Mouse (Mus musculus): ENCODE data around the gene Carmil3. TPM values are rescaled to one million over a fixed set of nuclear protein-coding genes. Genes with fewer than 3 reads are reported as not detected.

The Carmil3 gene
- polyA plus RNA-seq (2015; fragmentation: Nextera tagmentation; extraction: Ambion mirVana): 29.4 and 38.1 TPM in 2 replicates

GRCm38 (mm10) chr14:55490361-55491201 lies at the start of gene Carmil3:
Gene Carmil3 (plus strand): TSS chr14:55490651.
- H3K27me3 ChIP-seq (replicated peaks; ENCODE audit: control insufficient read depth, insufficient read depth, low read length): no peaks in the 10 kb centered on the region
- no peaks in the 10 kb centered on the region for H3K9me3 ChIP-seq (ENCODE audit: control insufficient read depth, low read length)
- H3K4me3 ChIP-seq (replicated peaks; ENCODE audit: low read length): peak within 1 kb of the TSS; percentile 80
- peak within 1 kb of the TSS; percentile 97 for H3K27ac ChIP-seq (ENCODE audit: low read length)
- peak; percentile 92 for ATAC-seq
- H3K9ac ChIP-seq (replicated peaks; ENCODE audit: low read depth, low read length): peak within 1 kb of the TSS; percentile 93
- H3K36me3 ChIP-seq (ENCODE audit: control insufficient read depth, insufficient read depth): no peaks in the 10 kb centered on the region
- under 1% methylated on average over 58 of the region's 68 CpGs for WGBS
- H3K4me1 ChIP-seq (replicated peaks; ENCODE audit: control insufficient read depth, insufficient read depth, low read length): peaks cover 33% of the 10 kb centered on the region
- peak within 1 kb of the TSS; percentile 74 for H3K4me2 ChIP-seq (ENCODE audit: low read length)

- Histone ChIP-seq H3K4me1 (replicated peaks; ENCODE audit: control insufficient read depth, insufficient read depth, low read length) (0 out of 2 replicates have a peak, but pooled peaks cover 6% of the 10 kb centered on the region), H3K36me3 (ENCODE audit: control insufficient read depth, insufficient read depth) (no peaks in the 10 kb centered on the region), H3K9me3 (ENCODE audit: control insufficient read depth, low read length) (peaks cover 3% of the 10 kb centered on the region; the same call in 1 of the 2 replicates), H3K27ac (ENCODE audit: low read length) (no peak overlapping the region), H3K4me2 (ENCODE audit: low read length) (no peak overlapping the region), H3K9ac (replicated peaks; ENCODE audit: low read depth, low read length) (no peak overlapping the region), H3K27me3 (replicated peaks; ENCODE audit: control insufficient read depth, insufficient read depth, low read length) (0 out of 2 replicates have a peak, but pooled peaks cover 2% of the 10 kb centered on the region), H3K4me3 (replicated peaks; ENCODE audit: low read length) (no peak overlapping the region)
- WGBS: 77% methylated on average over 2 of the region's 2 CpGs
- ATAC-seq: no peak
These were observed 32.8 kb upstream of the Carmil3 start for GRCm38 (mm10) chr14:55457693-55458092.

- no peak overlapping the region for H3K9ac ChIP-seq (replicated peaks; ENCODE audit: low read depth, low read length)
- H3K4me2 ChIP-seq (ENCODE audit: low read length): no peak overlapping the region
- ATAC-seq: peak; percentile 57
- H3K4me3 ChIP-seq (replicated peaks; ENCODE audit: low read length): no peak overlapping the region
- peaks cover 3% of the 10 kb centered on the region; the same call in 1 of the 2 replicates for H3K9me3 ChIP-seq (ENCODE audit: control insufficient read depth, low read length)
- 0 out of 2 replicates have a peak, but pooled peaks cover 6% of the 10 kb centered on the region for H3K4me1 ChIP-seq (replicated peaks; ENCODE audit: control insufficient read depth, insufficient read depth, low read length)
- 26% methylated on average over 10 of the region's 10 CpGs for WGBS
- H3K36me3 ChIP-seq (ENCODE audit: control insufficient read depth, insufficient read depth): no peaks in the 10 kb centered on the region
- H3K27me3 ChIP-seq (replicated peaks; ENCODE audit: control insufficient read depth, insufficient read depth, low read length): 0 out of 2 replicates have a peak, but pooled peaks cover 2% of the 10 kb centered on the region
- H3K27ac ChIP-seq (ENCODE audit: low read length): no peak overlapping the region
These were observed 32.2 kb upstream of the Carmil3 start for GRCm38 (mm10) chr14:55458273-55458672.

GRCm38 (mm10) chr14:55458761-55459160 lies 31.7 kb upstream of the Carmil3 start:
- no peak overlapping the region for H3K4me2 ChIP-seq (ENCODE audit: low read length)
- no peaks in the 10 kb centered on the region for H3K36me3 ChIP-seq (ENCODE audit: control insufficient read depth, insufficient read depth)
- H3K4me1 ChIP-seq (replicated peaks; ENCODE audit: control insufficient read depth, insufficient read depth, low read length): 0 out of 2 replicates have a peak, but pooled peaks cover 6% of the 10 kb centered on the region
- peaks cover 3% of the 10 kb centered on the region; the same call in 1 of the 2 replicates for H3K9me3 ChIP-seq (ENCODE audit: control insufficient read depth, low read length)
- 45% methylated on average over 3 of the region's 3 CpGs for WGBS
- no peak overlapping the region for H3K27ac ChIP-seq (ENCODE audit: low read length)
- no peak overlapping the region for H3K4me3 ChIP-seq (replicated peaks; ENCODE audit: low read length)
- no peak overlapping the region for H3K9ac ChIP-seq (replicated peaks; ENCODE audit: low read depth, low read length)
- peak; percentile 79 for ATAC-seq
- H3K27me3 ChIP-seq (replicated peaks; ENCODE audit: control insufficient read depth, insufficient read depth, low read length): 0 out of 2 replicates have a peak, but pooled peaks cover 2% of the 10 kb centered on the region

GRCm38 (mm10) chr14:55459796-55460195 lies 30.7 kb upstream of the Carmil3 start:
- Histone ChIP-seq H3K36me3 (ENCODE audit: control insufficient read depth, insufficient read depth) (no peaks in the 10 kb centered on the region), H3K4me2 (ENCODE audit: low read length) (no peak overlapping the region), H3K4me1 (replicated peaks; ENCODE audit: control insufficient read depth, insufficient read depth, low read length) (0 out of 2 replicates have a peak, but pooled peaks cover 6% of the 10 kb centered on the region), H3K27me3 (replicated peaks; ENCODE audit: control insufficient read depth, insufficient read depth, low read length) (0 out of 2 replicates have a peak, but pooled peaks cover 2% of the 10 kb centered on the region), H3K27ac (ENCODE audit: low read length) (no peak overlapping the region), H3K4me3 (replicated peaks; ENCODE audit: low read length) (no peak overlapping the region), H3K9ac (replicated peaks; ENCODE audit: low read depth, low read length) (no peak overlapping the region), H3K9me3 (ENCODE audit: control insufficient read depth, low read length) (peaks cover 3% of the 10 kb centered on the region; the same call in 1 of the 2 replicates)
- no peak for ATAC-seq
- 78% methylated on average over 4 of the region's 4 CpGs for WGBS

- H3K4me1 ChIP-seq (replicated peaks; ENCODE audit: control insufficient read depth, insufficient read depth, low read length): 0 out of 2 replicates have a peak, but pooled peaks cover 6% of the 10 kb centered on the region
- no peak overlapping the region for H3K27ac ChIP-seq (ENCODE audit: low read length)
- H3K9ac ChIP-seq (replicated peaks; ENCODE audit: low read depth, low read length): no peak overlapping the region
- no peak overlapping the region for H3K4me3 ChIP-seq (replicated peaks; ENCODE audit: low read length)
- WGBS: 80% methylated on average over 10 of the region's 10 CpGs
- H3K9me3 ChIP-seq (ENCODE audit: control insufficient read depth, low read length): peaks cover 3% of the 10 kb centered on the region; the same call in 1 of the 2 replicates
- H3K4me2 ChIP-seq (ENCODE audit: low read length): no peak overlapping the region
- 0 out of 2 replicates have a peak, but pooled peaks cover 2% of the 10 kb centered on the region for H3K27me3 ChIP-seq (replicated peaks; ENCODE audit: control insufficient read depth, insufficient read depth, low read length)
- ATAC-seq: no peak
- no peaks in the 10 kb centered on the region for H3K36me3 ChIP-seq (ENCODE audit: control insufficient read depth, insufficient read depth)
These were observed 30.2 kb upstream of the Carmil3 start for GRCm38 (mm10) chr14:55460297-55460696.

- Histone ChIP-seq H3K9ac (replicated peaks; ENCODE audit: low read depth, low read length) (no peak overlapping the region), H3K36me3 (ENCODE audit: control insufficient read depth, insufficient read depth) (no peaks in the 10 kb centered on the region), H3K9me3 (ENCODE audit: control insufficient read depth, low read length) (no peaks in the 10 kb centered on the region), H3K27ac (ENCODE audit: low read length) (no peak overlapping the region), H3K4me1 (replicated peaks; ENCODE audit: control insufficient read depth, insufficient read depth, low read length) (0 out of 2 replicates have a peak, but pooled peaks cover 6% of the 10 kb centered on the region), H3K4me3 (replicated peaks; ENCODE audit: low read length) (no peak overlapping the region), H3K27me3 (replicated peaks; ENCODE audit: control insufficient read depth, insufficient read depth, low read length) (0 out of 2 replicates have a peak, but pooled peaks cover 2% of the 10 kb centered on the region), H3K4me2 (ENCODE audit: low read length) (no peak overlapping the region)
- WGBS: 64% methylated on average over 4 of the region's 4 CpGs
- no peak for ATAC-seq
These were observed 28.7 kb upstream of the Carmil3 start for GRCm38 (mm10) chr14:55461757-55462156.

GRCm38 (mm10) chr14:55466481-55466880 lies 24.0 kb upstream of the Carmil3 start:
- Histone ChIP-seq H3K36me3 (ENCODE audit: control insufficient read depth, insufficient read depth) (no peaks in the 10 kb centered on the region), H3K4me2 (ENCODE audit: low read length) (no peak overlapping the region), H3K9me3 (ENCODE audit: control insufficient read depth, low read length) (no peaks in the 10 kb centered on the region), H3K4me3 (replicated peaks; ENCODE audit: low read length) (no peak overlapping the region), H3K4me1 (replicated peaks; ENCODE audit: control insufficient read depth, insufficient read depth, low read length) (no peaks in the 10 kb centered on the region), H3K27ac (ENCODE audit: low read length) (no peak overlapping the region), H3K27me3 (replicated peaks; ENCODE audit: control insufficient read depth, insufficient read depth, low read length) (no peaks in the 10 kb centered on the region), H3K9ac (replicated peaks; ENCODE audit: low read depth, low read length) (no peak overlapping the region)
- WGBS: 86% methylated on average over 4 of the region's 4 CpGs
- no peak for ATAC-seq

- Histone ChIP-seq H3K4me1 (replicated peaks; ENCODE audit: control insufficient read depth, insufficient read depth, low read length) (no peaks in the 10 kb centered on the region), H3K4me2 (ENCODE audit: low read length) (no peak overlapping the region), H3K9me3 (ENCODE audit: control insufficient read depth, low read length) (no peaks in the 10 kb centered on the region), H3K4me3 (replicated peaks; ENCODE audit: low read length) (no peak overlapping the region), H3K27ac (ENCODE audit: low read length) (no peak overlapping the region), H3K27me3 (replicated peaks; ENCODE audit: control insufficient read depth, insufficient read depth, low read length) (no peaks in the 10 kb centered on the region), H3K9ac (replicated peaks; ENCODE audit: low read depth, low read length) (no peak overlapping the region), H3K36me3 (ENCODE audit: control insufficient read depth, insufficient read depth) (no peaks in the 10 kb centered on the region)
- ATAC-seq: no peak
- 75% methylated on average over 7 of the region's 7 CpGs for WGBS
These were observed 23.3 kb upstream of the Carmil3 start for GRCm38 (mm10) chr14:55467108-55467507.
